Mouse (Mus musculus): ENCODE measurements around the gene Anapc16.

DNA sequence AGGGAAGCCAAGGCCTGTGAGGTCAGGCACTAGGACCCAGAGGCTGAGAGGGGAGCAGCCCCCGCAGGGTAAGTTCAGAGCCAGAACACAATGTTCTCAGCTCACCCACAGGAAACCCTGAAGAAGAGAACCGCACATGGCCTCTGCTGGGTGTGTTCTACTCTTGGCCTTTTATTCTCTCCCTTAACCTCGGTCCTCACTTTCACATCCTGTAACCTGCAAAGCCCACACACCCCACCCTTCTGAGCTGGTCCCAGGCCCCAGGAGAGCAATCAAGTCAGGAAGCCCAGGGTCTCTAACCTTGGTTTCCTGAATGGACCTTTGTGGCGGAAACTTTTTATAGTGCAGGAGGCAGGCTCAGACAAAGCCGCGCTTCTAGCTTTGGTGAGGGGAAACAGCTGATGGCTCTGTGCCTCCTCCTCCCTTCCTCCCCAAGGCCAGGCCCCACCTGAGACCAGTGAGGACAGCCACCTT, 28.7 kb downstream of the Anapc16 start:
- TF ChIP-seq ZC3H11A (IDR thresholded peaks at IDR 0.05; ENCODE audit: borderline replicate concordance, low read depth, low read length) (no peak), HCFC1 (IDR thresholded peaks at IDR 0.05; ENCODE audit: borderline replicate concordance, insufficient read depth, low read length) (no peak)

Measured in ES-E14 (cell line).